Mouse (Mus musculus) embryonic facial prominence, embryonic 10.5 days (tissue): ENCODE results near the gene Duox2. TPM values are rescaled to one million over a fixed set of nuclear protein-coding genes. Genes with fewer than 3 reads are reported as not detected.
"Not testable (repeated sequence)": the region's sequence is repeated elsewhere in the genome, so short reads cannot be mapped to it uniquely, and the experiment has no call there.

Experiments
- DNase-seq: peaks from one replicate; pipeline ENCODE4 v3.0.0-alpha.2; 2017; ENCODE audit warnings: low spot score
- H3K27ac ChIP-seq: fragments of 300-500 bp; sonication (generic); replicated peaks from 2 replicates; pipeline ENCODE4 v1.5.1; 2016; ENCODE audit warnings: mild to moderate bottlenecking
- H3K27me3 ChIP-seq: fragments of 300-500 bp; sonication (generic); replicated peaks from 2 replicates; pipeline ENCODE4 v1.6.1; 2016; ENCODE audit warnings: low read depth, mild to moderate bottlenecking; ENCODE audit not compliant: poor library complexity, severe bottlenecking
- H3K36me3 ChIP-seq: fragments of 300-500 bp; sonication (generic); replicated peaks from 2 replicates; pipeline ENCODE4 v1.6.1; 2016; ENCODE audit warnings: mild to moderate bottlenecking, moderate library complexity
- H3K4me1 ChIP-seq: fragments of 300-500 bp; sonication (generic); 2 replicates; pipeline ENCODE4 v1.6.1; 2016
- H3K4me3 ChIP-seq: fragments of 300-500 bp; sonication (generic); 2 replicates; pipeline ENCODE4 v1.5.1; 2016; ENCODE audit warnings: mild to moderate bottlenecking, moderate library complexity
- H3K9me3 ChIP-seq: fragments of 300-500 bp; sonication (generic); 2 replicates; pipeline ENCODE4 v1.6.1; 2016; ENCODE audit warnings: mild to moderate bottlenecking
- WGBS: fragments of 180-500 bp; shearing (Covaris S2); methylation state at CpG from one replicate; pipeline ENCODE4 v1.1.7; 2016; 5-methylcytosine and 5-hydroxymethylcytosine counted together
- polyA plus RNA-seq: library from polyadenylated mRNA; unstranded; fragments of >200 nt; fragmentation: Nextera tagmentation; extraction: Ambion mirVana; gene quantifications from 2 replicates; pipeline ENCODE4 v1.2.1, GENCODE M21; 2016

Duox2 gene
- not detected in 2 replicates for polyA plus RNA-seq

DNA sequence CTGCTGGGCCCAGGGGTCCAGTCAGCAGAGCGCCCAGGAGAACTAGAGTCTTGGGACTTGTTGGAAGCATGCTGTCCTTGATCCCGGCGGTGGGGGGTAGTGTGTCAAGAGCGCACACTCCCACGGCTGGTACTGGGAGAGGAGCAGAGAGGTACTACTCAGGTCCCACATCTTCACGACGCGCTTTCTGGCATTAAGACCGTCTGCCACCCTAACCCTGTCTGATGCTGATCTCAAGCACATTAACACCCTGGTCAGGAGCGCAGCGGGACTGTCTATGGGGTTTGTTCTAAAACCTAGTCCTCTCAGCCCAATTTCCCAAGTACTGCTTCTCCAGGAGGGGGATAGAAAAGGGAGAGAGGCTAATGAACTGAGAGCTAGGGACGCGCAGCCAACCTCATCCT is at the start of gene Duox2:
Duox2 (minus strand) TSS at position 354 of the 404 bp plus-strand sequence.
- H3K27me3 ChIP-seq: peaks cover 100% of the 10 kb centered on the region
- peaks cover 48% of the 10 kb centered on the region for H3K4me1 ChIP-seq
- WGBS: 4% methylated on average over 13 of the region's 13 CpGs

DNA sequence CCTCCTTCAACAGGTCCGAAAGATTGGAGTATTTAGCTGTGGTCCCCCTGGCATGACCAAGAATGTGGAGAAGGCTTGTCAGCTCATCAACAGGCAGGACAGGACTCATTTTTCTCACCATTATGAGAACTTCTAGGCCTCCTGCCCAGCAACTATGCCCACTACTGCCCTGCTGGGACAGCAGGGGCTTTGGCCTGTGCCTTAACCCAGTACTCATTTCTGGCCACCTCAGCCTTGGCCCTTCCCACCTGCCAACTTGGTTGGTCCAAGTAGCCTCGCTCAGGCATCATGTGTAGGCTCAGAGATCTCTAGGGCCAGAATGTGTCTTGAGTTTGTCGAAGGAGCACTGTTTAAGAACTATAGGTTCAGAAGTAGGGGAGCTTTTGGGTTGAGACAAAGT is 49.0 kb upstream of the Duox2 start:
- Histone ChIP-seq H3K9me3 (no peaks in the 10 kb centered on the region), H3K4me3 (no peak overlapping the region), H3K27ac (no peak overlapping the region), H3K27me3 (no peaks in the 10 kb centered on the region), H3K4me1 (peaks cover 32% of the 10 kb centered on the region), H3K36me3 (peaks cover 14% of the 10 kb centered on the region)
- WGBS: 96% methylated on average over 3 of the region's 3 CpGs
- DNase-seq: no peak

More for the DNA sequence above, at the start of gene Duox2:
- Histone ChIP-seq H3K9me3 (no peaks in the 10 kb centered on the region), H3K4me3 (peak within 1 kb of the TSS; percentile 44), H3K27ac (no peak within 1 kb of the TSS), H3K36me3 (no peaks in the 10 kb centered on the region)
- peak; percentile 37 for DNase-seq

DNA sequence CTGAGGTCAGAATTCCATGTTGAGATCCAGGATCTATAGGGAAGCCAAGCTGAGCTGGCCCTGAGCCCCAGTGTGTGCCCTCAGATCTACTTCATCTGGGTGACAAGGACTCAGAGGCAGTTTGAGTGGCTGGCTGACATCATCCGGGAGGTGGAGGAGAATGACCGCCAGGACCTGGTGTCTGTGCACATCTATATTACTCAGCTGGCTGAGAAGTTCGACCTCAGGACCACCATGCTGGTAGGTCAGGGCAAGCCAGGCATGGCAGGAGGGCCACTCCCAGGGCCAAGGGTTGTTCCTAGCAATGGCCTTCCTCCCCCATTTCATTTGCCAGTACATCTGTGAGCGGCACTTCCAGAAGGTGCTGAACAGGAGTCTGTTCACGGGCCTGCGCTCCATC is 47.9 kb upstream of the Duox2 start:
- WGBS: 93% methylated on average over 6 of the region's 6 CpGs
- H3K4me3 ChIP-seq, H3K27me3 ChIP-seq, H3K9me3 ChIP-seq, H3K27ac ChIP-seq, H3K36me3 ChIP-seq, DNase-seq: not testable (repeated sequence)
- peaks cover 22% of the 10 kb centered on the region for H3K4me1 ChIP-seq

DNA sequence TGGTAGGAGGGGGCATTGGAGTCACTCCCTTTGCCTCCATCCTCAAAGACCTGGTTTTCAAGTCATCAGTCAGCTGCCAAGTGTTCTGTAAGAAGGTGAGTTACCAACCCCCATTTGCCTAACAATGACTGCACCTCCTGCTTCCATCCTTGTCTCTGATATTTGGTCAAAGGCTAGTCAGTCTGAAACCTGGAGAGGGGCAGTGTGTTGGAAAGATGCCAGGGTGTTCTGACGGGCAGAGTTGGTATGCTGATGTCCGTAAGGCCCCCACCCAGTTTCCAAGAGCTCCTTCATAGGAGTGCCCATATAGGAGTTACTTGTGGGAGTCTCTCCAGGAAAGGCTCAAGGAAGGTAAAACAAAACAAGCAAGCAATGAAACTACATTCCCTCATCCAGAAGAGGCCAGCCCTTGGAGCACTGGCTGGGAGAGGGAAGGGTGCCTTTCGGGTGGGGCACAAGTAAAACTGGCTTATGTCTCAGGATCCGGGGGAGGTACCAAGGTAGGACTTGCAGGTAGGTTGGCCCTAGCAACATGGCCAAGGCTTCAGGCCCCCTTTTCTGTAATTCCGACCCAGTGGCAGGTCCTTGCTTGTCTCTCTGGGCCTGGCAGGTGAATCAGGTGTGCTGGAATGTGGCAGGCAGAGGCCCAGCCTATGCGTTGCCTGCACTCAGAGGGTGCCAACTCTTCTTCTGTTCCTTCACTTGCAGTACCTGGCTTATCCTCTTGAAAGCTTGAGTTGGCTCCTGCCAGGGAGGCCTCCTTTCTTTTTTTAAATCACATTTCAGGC is 47.1 kb upstream of the Duox2 start:
- Histone ChIP-seq H3K27me3 (no peaks in the 10 kb centered on the region), H3K4me3 (no peak overlapping the region), H3K27ac (no peak overlapping the region), H3K36me3 (no peaks in the 10 kb centered on the region), H3K9me3 (no peaks in the 10 kb centered on the region), H3K4me1 (peaks cover 21% of the 10 kb centered on the region)
- WGBS: 81% methylated on average over 6 of the region's 6 CpGs
- DNase-seq: no peak

DNA sequence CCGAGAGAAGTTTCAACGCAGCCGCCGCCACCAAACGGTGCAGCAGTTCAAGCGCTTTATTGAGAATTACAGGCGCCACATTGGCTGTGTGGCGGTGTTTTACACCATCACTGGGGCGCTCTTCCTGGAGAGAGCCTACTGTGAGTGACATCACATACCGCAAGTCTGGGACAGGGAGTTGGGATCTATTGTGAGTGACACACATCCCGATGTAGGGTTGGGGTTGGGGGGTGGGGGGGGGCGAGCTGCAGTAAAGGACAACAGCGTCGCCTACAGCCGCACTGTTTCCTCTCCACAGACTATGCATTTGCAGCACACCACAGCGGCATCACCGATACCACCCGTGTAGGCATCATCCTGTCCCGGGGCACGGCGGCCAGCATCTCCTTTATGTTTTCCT is 39.0 kb upstream of the Duox2 start:
- H3K4me1 ChIP-seq: no peaks in the 10 kb centered on the region; the same call in 1 of the 2 replicates
- no peak overlapping the region for H3K27ac ChIP-seq
- no peak for DNase-seq
- H3K27me3 ChIP-seq: peaks cover 33% of the 10 kb centered on the region
- no peaks in the 10 kb centered on the region for H3K9me3 ChIP-seq
- WGBS: 68% methylated on average over 21 of the region's 21 CpGs
- H3K4me3 ChIP-seq: peak overlapping the region; percentile 23; the same call in 1 of the 2 replicates
- H3K36me3 ChIP-seq: no peaks in the 10 kb centered on the region

DNA sequence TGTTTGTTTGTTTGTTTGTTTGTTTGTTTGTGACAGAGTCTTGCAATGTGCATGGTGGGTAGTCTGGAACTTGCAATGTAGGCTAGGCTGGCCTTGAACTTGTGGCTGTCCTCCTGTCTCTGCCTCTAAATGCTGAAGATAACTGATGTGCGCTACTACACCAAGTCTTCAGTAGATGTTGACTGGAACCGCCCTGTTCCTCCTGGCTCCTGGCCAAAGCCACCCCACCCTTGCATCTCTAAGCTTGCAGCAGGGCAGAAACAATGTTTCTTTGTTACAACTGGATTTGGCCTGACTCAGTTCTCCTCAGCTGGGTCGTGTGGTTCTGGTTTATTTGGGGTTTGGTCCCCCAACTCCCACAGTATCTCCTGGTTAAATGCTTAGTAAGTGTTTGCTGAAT is 35.9 kb upstream of the Duox2 start:
- no peak for DNase-seq
- 76% methylated on average over 3 of the region's 3 CpGs for WGBS

DNA sequence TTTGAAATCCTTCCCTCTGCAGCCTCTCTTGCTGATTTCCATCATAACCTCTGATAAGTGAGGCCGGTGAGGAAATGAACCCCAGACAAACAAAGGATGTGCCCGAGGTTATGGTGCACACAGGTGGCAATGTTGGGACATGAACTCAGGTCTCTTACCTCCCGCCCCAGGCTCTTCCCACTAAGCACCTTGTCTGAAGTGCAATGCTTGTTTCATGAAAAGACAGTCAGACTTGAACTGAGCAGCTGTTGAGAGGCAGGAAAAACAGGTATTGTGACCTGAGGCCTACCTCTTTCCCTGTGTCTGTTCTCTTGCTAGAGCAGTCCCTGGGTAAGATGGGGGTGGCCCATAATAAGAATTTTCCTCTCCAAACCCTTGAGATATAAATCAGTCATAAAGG is 34.0 kb upstream of the Duox2 start:
- Histone ChIP-seq H3K4me1 (no peaks in the 10 kb centered on the region; the same call in 1 of the 2 replicates), H3K4me3 (no peak overlapping the region), H3K27ac (no peak overlapping the region), H3K9me3 (no peaks in the 10 kb centered on the region), H3K36me3 (no peaks in the 10 kb centered on the region), H3K27me3 (peaks cover 14% of the 10 kb centered on the region)
- DNase-seq: no peak
- 88% methylated on average over 3 of the region's 3 CpGs for WGBS

More for the DNA sequence above, 35.9 kb upstream of the Duox2 start:
- H3K4me3 ChIP-seq: no peak overlapping the region
- peaks cover 29% of the 10 kb centered on the region for H3K27me3 ChIP-seq
- H3K27ac ChIP-seq: no peak overlapping the region
- no peaks in the 10 kb centered on the region for H3K9me3 ChIP-seq
- H3K4me1 ChIP-seq: no peaks in the 10 kb centered on the region; the same call in 1 of the 2 replicates
- no peaks in the 10 kb centered on the region for H3K36me3 ChIP-seq

DNA sequence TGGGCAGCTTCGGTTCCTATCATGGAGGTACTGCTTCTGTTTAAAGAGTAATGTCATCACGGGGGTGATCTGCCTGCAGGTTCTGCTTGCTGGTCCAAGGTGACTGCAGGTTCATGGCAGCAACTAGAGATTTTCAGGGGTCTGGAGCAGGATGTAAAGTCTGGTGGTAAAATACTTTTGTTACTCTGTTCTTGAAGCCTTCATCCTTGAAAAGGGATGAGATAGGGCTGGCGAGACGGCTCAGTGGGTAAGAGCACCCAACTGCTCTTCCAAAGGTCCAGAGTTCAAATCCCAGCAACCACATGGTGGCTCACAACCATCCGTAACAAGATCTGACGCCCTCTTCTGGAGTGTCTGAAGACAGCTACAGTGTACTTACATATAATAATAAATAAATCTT is 32.1 kb upstream of the Duox2 start:
- not testable (repeated sequence) for H3K27me3 ChIP-seq, DNase-seq, H3K36me3 ChIP-seq, H3K4me1 ChIP-seq, H3K4me3 ChIP-seq, H3K9me3 ChIP-seq, H3K27ac ChIP-seq
- WGBS: 74% methylated on average over 6 of the region's 6 CpGs

DNA sequence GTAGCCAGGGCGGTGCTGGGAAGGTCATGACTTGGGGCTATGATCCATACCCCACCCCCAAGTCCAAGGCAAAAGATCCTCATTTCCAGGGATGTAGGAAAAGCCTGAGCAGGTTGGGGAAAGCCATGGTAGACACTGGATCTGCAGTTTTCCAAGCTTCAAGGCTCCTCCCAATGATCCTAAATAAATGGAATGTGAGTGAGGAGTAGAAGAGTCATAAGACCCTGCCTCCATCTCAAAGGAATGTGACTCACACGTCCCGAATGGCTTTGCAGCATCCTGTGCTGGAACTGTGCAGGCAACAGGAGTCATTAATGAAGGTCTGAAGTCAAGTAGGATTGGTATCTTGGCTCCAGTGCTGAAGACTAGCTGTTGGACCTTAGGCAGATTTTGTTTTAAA is 29.7 kb upstream of the Duox2 start:
- Histone ChIP-seq H3K27me3 (no peaks in the 10 kb centered on the region), H3K4me1 (no peaks in the 10 kb centered on the region), H3K4me3 (no peak overlapping the region), H3K27ac (no peak overlapping the region), H3K9me3 (no peaks in the 10 kb centered on the region), H3K36me3 (no peaks in the 10 kb centered on the region)
- no peak for DNase-seq
- 72% methylated on average over 3 of the region's 3 CpGs for WGBS

DNA sequence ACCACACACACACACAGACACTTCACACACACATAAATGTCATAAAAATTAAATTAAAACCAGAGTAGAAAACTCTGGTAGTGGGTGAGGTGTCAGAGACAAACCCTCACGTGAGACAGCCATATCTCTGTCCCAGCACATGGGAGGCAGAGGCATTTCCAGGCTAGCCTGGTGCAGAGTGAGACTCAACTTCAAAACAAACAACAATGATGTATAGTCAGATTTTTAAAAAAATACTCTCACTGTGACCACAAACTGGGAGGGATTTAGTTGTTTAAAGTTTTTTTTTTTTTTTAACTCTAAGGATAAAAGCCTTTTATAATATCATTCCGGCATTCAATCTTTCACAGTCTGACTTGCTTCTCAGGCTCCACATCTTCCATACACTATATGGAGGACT is 27.1 kb upstream of the Duox2 start:
- Histone ChIP-seq H3K9me3 (no peaks in the 10 kb centered on the region), H3K4me3 (no peak overlapping the region), H3K27ac (no peak overlapping the region), H3K36me3 (no peaks in the 10 kb centered on the region), H3K4me1 (no peaks in the 10 kb centered on the region), H3K27me3 (no peaks in the 10 kb centered on the region)
- DNase-seq: no peak
- WGBS: 77% methylated on average over 2 of the region's 2 CpGs

DNA sequence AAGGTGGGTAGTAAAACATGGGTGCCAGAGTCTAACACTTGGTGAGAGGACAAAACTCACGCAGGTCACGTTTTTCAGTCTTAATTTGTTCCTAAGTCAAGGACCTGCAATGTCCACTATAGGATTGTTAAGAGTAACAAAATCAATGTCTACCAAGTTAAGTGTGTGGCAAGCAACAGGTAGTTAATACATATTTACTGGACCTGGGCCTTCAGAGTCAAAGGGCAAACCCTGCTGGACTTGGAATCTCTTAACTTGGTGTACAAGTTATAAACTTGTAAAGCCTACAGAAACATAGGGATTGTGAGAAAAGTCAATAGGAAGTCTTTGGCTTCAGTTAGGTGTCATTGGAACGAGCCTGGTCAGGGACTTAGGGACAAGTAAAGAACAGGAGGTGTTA is 26.3 kb upstream of the Duox2 start:
- H3K9me3 ChIP-seq: no peaks in the 10 kb centered on the region
- no peak overlapping the region for H3K4me3 ChIP-seq
- DNase-seq: no peak
- 84% methylated on average over 3 of the region's 3 CpGs for WGBS
- H3K36me3 ChIP-seq: no peaks in the 10 kb centered on the region
- no peaks in the 10 kb centered on the region for H3K4me1 ChIP-seq
- no peaks in the 10 kb centered on the region for H3K27me3 ChIP-seq
- H3K27ac ChIP-seq: no peak overlapping the region

DNA sequence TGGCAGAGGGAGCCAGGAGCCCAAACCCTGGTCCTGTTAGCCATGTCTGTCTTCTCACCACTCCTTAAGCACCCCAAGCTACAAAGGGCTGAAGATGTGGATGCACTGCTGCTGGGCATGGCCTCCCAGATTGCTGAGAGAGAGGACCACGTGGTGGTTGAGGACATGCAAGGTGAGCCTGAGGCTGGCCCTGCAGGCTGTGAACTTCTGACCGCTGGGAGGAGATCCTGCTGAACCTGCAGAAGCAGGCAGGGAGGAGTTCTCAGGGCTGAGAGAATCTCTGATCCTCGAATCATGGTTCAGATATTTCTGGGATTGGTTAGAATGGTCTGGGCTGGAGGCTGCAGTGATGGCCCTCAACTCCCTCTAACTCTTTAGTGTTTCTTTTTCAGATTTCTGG is 25.7 kb upstream of the Duox2 start:
- no peaks in the 10 kb centered on the region for H3K9me3 ChIP-seq
- H3K27me3 ChIP-seq: no peaks in the 10 kb centered on the region; the same call in 1 of the 2 replicates
- H3K27ac ChIP-seq: no peak overlapping the region
- DNase-seq: no peak
- H3K4me3 ChIP-seq: no peak overlapping the region
- H3K4me1 ChIP-seq: no peaks in the 10 kb centered on the region
- 62% methylated on average over 3 of the region's 3 CpGs for WGBS
- no peaks in the 10 kb centered on the region for H3K36me3 ChIP-seq

DNA sequence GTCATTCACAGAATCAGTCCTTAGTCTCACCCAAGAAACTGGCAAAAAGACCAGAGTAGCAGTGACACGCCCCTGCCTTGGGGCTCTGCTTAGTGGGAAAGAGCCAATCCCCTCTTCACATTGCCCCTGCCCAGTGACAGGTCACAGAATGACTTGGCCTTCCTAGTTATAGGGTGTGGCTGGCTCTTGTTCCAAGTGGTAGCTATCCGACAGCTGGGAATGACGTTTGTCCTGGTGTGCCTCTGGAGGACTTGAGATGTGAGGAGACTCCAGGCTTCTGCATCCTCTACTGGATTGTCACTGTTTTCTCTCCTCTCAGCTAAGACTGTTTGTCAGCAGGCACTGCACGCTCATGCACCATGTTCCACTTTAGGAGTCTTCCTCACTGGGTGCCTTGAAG is 19.1 kb upstream of the Duox2 start:
- WGBS: 71% methylated on average over 4 of the region's 4 CpGs
- no peak for DNase-seq
- Histone ChIP-seq H3K27ac (no peak overlapping the region), H3K36me3 (no peaks in the 10 kb centered on the region), H3K4me3 (no peak overlapping the region), H3K9me3 (no peaks in the 10 kb centered on the region), H3K4me1 (peaks cover 12% of the 10 kb centered on the region), H3K27me3 (peaks cover 55% of the 10 kb centered on the region)
